Mouse (Mus musculus): Measurements from ENCODE around the gene H2-DMb1.

The H2-DMb1 gene

DNA sequence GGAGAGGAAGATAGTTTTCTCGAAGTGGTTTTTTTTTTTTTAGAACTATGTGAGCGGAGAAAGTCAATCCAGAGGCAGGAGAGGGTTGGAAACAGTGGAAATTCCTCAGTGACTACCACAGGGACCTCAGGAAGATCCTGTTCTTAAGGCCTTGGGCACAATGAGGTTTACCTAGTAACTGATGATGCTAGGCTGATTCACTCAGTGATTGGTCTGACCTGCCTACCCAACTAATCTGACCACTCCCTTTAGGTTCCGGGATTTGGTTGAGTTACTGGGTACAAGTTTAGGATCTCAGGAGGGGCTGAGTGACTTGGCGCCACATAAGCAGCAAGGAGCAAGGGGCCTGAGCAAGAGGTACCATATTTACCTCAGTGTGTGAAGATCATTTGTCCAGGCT lies at the start of gene H2-DMb1:
TSS of gene H2-DMb1 (plus strand) at position 150 of the 400 bp plus-strand sequence.
- DNase-seq: peak; percentile 96

DNA sequence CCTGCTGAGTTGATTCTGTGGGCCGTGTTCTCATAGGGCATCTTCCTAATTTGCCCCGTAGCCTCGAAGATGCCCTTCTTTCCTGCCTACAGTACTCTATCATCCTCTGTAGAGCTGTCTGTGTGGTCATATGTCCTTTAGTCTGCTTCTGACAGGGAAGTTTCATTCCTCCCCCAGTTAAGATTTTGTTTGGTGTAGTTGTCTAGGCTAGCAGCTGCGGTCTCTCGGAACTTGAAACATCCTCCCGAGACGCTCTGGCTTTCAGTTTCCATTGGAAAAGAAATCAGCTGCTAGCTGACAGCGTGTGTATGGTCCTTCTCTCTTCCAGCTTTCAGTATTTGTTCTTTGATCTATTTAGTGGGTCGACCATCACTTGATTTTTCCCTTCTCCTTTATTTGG lies 48.1 kb upstream of the H2-DMb1 start:
- DNase-seq: no peak

DNA sequence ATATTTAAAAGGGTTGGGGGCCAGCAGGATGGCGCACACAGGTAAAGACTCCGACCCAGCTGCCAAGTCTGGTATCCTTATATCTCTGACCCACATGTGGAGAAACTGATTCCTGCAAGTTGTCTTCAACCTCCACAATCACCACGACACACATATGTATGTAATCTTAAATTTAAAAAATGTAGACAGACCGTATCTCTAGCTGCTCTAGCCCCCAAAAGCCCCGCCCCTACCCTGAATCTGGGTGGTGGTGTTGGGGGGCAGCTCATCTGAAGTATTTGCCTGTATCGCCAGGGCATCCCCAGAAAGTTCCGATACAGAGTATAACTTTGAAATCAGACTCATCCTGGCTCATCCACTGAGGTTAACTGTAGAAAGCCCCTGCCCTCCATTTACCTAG lies 46.3 kb upstream of the H2-DMb1 start:
- DNase-seq: peak; percentile 87

DNA sequence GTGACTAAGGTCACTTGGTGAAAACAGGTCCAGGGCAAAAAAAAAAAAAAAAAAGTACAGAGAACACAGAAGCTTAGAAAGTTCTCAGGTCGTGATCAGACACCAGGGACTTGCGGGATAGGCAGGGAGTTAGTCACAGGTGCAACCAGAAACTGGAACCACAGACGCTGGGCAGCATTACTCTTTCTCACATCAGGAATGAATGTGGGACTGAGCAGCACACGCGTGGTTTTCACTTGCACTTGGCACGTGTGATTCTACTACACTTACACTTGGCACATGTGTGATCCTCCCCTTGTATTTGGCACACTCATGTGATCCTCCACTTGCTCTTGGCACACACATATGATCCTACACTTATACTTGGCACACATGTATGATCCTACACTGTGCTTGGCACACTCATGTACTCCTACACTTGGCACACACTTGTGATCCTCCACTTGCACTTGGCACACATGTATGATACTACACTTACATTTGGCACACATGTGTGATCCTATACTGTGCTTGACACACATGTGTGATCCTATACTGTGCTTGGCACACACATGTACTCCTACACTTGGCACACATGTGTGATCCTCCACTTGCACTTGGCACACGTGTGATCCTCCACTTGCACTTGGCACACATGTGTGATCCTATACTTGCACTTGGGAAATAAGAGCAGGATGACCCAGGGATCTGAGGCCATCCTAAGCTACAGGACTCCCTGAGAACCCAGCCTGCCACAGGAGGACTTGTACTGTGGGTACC lies 45.6 kb upstream of the H2-DMb1 start:
- DNase-seq: peak; percentile 85

DNA sequence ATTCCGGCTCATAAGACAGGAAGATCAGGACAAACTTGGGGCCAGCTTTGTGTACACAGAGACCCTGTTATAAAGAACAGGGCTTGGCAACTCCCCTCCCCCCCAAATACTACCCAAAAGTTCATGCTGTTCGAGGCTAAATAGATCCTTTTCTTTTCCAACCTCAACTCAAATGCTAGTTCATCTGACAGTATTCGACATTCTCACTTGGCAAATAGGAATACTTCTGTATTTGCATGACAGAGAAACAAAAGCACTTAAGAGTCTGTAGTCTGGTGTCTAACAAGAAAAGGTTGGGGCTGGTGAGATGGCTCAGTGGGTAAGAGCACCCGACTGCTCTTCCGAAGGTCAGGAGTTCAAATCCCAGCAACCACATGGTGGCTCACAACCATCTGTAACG lies 44.4 kb upstream of the H2-DMb1 start:
- DNase-seq: no peak

DNA sequence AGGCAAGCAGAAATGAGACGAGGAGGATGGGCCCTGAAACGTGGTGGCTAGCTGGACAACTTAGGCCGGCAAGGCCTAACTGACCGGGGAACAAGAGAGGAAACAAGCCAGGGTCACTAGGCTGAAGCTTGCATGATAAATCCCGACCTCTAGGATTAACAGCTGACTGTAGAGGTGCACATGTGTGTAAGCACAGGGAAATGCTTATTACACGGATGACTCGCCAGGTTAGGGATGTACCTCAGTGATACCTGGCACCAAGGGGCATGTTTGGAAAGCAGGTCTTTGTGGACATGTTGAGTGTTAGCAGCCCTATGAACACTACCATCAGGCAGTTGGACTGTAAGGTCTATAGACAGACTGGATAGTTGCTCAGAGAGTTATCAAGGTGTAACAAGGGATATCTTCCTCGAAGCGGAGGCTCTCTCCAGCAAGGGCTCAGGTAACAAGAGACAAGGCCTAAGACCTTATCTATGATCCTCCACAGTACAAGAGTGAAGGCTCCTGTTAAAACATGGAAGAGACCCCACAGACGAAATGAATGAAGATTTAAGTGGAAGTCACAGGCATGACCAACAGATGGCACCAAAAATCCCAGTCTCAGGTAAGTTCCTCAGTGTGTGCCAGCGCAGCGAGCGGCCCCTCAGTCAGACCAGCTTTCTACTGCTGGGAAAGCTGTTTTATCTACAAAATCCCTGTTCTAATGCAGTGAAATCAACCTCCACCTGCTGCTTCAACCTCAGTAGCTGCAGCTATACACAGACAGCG lies 43.6 kb upstream of the H2-DMb1 start:
- no peak for DNase-seq

DNA sequence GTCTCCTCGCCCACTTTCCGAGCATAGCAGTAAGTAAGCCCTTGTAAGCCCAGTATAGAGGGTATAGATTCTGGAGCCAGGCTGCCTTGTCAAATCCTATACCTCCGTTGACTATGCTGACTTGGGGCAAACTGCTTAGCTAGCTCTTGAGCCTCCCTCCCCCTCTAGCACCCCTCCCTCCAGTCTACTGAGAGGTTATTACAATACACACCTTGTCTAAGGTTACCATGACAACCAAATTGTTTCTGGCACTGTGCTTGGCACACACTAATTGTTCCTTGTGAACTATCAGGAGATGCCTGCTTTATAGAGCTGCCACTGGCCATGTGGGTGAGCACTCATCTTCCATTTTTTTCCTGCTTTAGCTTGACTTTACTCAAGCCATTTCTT lies 43.1 kb upstream of the H2-DMb1 start:
- DNase-seq: no peak

DNA sequence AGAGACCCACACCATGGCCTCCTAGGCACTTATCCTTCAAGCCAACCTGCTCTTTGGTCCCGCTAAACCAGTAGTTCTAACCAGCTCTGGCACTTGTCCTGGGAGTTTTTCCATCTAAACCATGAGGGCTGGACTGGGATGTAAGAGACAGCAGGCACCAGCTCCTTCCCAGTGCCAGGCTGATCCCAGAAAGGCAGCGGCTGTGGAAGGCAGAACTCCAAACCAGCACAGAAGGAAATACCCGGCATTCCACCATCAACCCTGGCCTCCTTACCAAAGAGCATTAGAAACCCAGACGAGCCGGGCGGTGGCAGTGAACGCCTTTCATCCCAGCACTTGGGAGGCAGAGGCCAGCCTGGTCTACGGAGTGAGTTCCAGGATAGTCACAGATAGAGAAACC lies 42.6 kb upstream of the H2-DMb1 start:
- peak; percentile 94 for DNase-seq

DNA sequence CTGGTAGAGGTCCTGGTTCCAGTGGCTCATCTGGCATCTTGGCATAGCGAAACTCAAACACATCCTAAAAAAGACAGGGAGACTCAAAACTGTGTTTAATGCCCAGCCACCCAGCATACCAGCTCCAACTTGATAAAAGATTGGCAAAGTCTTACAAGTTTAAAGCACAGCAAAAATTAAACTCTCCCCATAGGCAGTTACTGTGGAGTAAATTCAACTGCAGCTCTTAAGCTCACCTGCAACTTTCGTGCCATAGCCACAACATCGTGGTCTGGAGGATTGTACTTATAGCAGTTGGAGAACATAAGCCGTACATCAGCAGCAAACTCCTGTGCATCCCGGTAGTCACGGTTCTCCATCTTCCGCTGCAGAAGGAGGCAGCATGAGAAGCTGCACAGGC lies 38.8 kb upstream of the H2-DMb1 start:
- no peak for DNase-seq

DNA sequence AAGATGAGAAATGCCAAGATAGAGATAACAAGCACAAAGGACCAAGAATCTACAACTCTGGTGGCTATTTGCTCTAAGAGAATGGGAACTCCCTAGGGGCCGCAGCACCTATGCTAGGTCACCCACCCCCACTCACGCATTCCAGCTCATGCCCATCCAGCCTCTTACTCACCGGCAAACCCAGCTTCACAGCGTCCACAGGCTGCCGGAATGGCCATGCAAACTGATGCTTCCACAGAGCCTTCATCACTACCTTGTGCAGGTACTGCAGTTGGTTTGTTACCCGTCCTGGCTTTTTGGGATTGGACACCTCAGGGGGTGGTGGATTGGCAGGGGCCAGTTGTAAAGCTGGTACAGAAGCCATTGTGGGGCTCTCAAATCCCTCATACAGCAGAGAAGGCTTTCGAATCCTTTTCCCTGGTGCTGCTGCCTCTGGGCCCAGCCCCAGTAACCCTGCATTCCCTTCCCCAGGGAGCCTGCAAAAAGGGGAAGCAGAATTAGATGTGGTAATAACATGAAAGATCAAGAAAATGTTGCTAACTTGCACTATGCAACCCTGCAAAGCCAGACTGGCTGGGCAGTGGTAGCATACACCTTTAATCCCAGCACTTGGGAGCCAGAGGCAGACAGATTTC lies 36.0 kb upstream of the H2-DMb1 start:
- DNase-seq: peak; percentile 96

DNA sequence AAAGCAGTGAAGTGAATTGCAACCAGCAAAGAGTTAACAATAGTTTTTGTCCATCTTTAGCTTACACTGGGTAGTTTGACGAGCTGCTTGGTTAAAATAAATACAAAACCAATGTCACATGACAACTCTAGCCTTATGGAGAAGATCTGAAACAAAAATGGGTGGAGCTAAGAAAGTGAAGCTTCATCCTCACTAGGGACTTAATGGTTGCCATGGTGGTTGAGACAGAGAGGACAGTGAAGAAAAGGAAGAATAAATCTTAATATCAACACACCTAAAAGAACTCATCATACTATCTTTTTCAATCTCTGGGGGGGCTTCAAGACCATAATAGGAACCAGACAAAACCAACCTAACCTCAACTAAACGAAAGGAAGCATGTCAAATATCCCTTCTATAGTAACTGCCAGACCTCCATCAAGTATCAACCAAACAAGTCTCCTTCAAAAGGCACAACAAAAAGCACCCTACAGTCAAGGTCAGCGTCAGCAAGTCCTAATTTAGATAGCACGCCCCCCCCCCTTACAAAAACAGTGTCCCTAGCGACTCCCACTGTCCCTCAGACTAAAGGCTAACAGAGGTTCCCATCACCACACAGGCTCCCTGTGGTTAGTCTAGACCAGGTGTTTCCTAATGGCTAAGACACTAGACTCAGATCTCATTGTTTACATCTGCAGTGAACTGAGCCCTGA lies 35.3 kb upstream of the H2-DMb1 start:
- no peak for DNase-seq

DNA sequence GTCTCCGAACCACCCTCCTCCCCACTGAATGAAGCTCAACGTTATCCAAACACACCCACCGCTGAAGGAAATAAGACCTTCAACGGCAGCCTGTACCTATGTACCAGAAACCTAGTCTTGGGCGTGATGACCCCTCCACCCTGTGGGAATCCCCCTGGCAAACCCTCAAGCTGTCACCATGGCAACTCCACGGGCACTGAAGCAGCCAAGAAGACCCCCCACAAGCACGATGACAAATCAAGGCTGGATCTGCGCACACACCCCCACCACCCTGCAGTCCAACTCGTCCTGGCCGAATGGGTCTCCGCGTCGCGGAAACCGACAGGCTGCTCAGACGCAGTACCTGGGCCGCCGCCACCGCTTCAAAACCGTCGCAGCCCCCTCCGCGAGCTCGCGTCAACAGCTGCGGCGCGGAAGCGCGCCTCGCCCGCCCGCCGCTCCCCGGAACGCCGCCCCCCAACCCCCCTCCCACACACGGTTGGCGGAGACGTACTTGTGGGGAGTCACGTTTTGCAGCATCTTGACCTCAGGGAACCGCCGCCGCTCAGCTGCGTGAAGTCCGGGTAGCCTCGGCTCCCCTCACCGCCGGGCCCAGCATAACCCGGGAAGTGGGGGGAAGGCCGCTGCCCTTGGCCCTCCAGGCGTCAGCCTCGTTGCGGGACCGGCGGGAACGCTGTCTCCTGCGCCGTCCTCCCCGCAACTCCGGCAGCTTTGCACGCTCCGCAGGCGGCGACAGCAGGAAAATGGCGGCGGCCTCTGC lies 34.6 kb upstream of the H2-DMb1 start:
- peak; percentile 97 for DNase-seq

DNA sequence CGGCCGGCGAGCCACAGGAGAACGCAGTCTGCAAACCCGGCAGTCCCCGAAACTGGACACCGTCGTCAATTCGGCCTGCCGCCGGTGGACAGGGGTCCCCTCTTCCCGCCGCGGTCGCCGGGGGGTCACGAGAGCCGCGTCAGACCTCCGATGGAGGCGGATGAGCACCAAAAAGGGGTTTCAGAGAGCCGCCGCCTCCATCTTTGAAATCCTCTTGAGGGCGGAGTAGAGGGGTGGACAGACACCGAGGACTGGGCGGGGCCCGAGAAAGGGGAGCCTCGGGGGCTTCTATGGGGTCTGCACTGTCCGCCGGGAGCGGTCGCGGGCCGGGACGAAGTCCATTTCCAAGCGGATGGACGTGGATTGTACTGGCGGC lies 34.0 kb upstream of the H2-DMb1 start:
- no peak for DNase-seq

DNA sequence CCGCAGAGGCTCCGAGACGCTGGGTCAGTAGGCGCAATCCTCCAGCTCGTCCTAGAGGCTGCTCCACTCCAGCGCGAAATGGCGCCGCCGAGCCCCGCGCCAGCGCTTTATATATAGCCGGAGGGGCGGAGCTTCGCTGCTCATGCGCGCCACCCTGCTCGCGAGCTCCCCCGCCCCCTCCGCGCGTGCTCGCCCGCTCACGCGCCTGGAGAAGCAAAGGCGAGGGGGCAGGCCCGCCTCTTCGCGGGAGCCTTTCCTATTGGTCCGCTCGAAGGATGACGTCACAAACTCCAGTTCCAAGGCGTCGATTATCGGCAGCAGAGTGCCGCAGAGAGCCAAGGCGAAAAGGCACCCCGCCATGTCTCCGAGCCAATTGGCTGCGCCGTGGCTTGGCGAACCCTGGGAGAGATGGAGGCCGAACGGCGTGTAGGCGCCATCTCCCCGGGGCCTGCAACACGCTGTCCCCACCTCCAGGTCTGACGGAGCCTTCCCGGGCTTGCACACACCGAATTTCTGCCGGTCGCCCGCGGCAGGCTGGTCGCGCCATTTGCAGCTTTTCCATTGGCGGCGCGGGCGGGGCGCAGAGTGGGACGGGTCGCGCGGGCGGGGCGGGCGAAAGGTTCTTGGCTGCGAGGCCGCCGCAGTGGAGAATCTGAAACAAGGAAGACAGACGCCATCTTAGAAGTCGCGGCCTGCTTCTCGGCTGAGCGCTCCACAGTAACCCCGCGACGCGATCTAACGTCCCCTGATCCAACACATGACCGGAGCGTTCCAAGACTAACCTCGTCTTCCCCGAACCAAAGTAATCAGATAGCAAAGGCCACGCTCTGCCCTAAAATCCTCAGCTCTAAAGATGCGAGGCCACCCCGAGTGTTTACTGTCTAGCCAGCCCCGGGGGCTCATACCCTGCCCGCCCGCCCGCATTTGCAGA lies 33.4 kb upstream of the H2-DMb1 start, which contains the start of gene H2-DMa:
TSS of gene H2-DMa (plus strand) at position 293 of the 931 bp plus-strand sequence.
- peak; percentile 100 for DNase-seq

DNA sequence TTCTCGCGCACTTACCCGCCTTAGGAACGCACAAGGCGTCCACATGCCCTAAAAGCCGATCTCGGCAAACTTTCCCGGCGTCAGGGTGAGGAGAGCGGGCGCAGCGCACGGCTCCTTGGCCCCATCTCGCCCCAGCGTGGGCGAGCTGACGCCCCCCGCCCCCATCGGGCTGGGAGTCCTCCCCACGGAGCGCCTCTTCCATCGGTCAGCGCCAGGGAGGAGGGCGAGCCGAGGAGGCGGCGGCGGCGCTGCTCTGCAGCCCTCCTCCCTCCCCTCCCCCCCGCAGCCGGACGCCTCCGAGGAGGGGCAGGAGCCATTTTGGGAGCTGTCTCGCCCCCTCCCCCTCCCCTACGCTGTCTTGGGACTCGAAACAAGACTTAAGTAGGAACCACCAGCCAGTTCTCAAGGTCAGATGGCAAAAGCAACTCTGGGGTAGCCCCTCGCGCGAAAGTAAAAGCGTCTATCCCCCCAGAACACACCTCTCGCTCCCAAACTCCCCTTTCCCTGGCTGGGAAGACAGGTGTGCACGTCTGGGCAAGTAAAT lies 32.6 kb upstream of the H2-DMb1 start:
- DNase-seq: peak; percentile 99

DNA sequence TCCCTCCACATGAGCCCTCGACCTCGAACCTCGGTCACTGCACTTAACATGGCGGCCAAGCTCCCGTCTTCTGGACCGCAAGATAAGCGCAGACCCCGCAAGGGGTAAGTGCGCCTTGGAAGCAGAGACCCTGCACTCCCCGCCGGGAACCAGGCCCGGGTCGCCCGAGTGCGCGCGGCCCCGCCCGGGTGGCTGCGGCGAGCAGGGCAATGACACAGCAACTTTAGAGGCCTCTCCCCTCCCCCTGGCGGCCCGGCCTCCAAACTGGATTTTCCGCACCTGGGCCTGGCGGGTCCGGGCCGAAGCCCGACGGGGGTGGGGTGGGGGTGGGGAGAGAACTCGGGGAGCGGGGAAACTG lies 32.1 kb upstream of the H2-DMb1 start:
- DNase-seq: no peak

DNA sequence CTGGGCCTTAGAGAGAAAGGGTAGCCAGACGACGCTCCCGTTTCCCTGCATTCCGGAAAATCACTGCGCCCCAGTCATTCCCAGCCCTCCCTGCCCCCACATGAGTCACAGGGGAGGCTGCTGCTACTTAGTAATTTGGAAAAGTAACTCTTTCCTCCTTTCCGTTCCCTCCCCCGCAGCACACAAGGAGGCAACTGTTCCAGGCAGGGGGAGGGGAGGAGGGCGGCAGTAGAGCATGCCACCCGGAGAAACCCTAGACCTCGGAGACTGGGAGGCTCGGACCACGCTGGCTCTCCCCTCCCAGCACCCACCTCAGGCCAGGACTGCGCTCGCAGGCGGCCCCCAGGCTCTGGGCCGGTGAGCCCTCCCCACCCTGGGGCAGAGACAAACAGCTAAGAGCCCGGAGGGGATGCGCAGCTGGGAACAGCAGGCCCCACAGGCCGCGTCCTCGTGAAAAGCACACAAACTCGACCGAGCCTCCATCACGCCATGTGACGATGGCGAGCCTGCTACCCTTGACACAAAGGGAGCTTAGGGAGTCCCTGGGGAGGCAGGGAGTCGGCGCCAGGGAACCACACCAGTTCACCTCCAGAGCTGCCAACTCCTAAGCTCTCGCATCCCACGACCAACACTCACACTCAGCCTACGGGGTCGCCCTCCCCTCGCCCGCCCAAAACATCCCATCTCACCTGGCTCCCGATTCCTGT lies 31.5 kb upstream of the H2-DMb1 start:
- peak; percentile 100 for DNase-seq

DNA sequence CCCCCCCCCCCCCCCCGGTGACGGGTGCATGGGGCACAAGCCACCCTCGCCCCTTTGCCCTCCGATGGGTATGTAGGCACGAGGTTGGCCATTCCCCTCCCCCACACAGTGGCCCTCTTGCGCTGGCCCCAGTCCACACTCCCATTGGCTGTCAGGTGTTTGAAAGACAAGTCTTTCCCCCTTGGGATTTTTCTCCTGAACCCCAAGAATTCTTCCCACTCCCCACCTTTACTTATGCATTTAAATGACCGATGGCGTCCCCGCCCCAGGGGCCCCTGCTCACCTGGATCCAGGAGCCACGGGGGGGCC lies 31.0 kb upstream of the H2-DMb1 start:
- DNase-seq: no peak

DNA sequence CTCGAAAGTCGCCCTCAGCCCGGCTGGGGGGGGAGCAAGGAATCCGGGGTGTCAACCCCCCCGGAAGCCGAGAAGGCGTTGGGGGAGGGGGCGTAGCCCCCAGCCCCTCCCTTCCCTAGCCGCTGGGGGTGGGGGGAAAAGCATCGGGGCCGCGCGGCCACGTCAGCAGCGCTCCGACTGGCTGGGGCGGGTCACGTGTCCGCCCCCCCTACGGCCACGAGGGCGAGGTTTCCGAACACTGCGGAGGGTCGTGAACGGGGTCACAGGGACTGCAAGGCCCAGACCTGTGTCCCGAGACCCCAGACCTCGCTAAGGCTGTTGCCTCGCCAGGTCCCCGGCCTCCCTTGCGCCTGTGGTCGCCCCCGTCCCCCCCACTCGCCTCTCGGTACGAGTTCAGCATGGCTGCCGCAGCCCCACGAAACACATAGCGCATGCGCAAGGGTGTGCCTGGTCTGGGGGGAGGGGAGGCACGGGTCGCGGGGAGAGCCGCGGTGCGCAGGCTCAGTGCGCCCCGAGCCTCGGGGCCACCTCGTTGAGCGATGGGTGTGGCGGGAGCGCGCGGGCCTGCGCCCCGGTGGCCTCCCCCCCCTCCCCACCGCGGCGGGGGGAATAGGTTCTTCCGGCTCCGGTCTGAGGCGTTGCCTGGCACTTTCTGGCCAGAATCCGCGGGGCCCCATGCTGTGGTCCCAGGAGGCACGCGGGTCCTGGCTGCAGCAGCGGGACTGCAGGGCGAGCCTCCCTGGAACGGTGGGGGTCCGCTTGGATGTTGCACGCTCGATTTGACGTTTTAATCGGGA lies 30.5 kb upstream of the H2-DMb1 start, which contains the start of gene Brd2:
TSS of gene Brd2 (minus strand) at position 447 of the 797 bp plus-strand sequence.
- peak; percentile 100 for DNase-seq

DNA sequence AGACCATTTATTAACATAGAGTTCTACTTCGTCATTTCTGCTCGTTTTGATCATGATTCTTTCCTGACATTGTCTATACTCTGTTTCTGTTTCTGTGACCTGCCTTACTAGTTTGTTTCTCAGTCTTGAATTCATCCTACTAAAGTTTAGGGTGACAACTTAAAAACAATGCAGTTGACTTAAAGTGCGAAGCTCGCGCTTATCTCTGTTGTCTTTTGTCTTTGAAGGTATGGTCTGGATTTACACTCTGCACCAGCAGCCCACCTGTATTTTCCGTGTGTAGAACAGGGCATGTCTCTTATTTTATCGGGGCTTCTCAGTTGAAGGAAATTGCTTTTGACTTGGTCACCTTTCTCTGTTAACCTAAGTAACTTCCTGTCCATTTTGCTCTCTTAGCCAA lies 29.8 kb upstream of the H2-DMb1 start:
- DNase-seq: no peak

Data from heart, adult 11 months (tissue).